Mouse (Mus musculus) hindbrain, embryonic 13.5 days (tissue): Measurements from ENCODE around the gene Fam120c. TPM values are rescaled to one million over a fixed set of nuclear protein-coding genes. Genes with fewer than 3 reads are reported as not detected.

Source experiments
- ATAC-seq: fragments of 200-750 bp; cut with Nextera tagmentation; 2 replicates; pipeline ENCODE4 v1.8.0; 2017; ENCODE audit warnings: moderate TSS enrichment; ENCODE audit not compliant: low FRiP score
- H3K27ac ChIP-seq: fragments of 300-500 bp; sonication (generic); 2 replicates; pipeline ENCODE4 v1.5.1; 2015; ENCODE audit warnings: inconsistent platforms, mild to moderate bottlenecking, moderate library complexity
- H3K27me3 ChIP-seq: fragments of 300-500 bp; sonication (generic); 2 replicates; pipeline ENCODE4 v1.6.1; 2015; ENCODE audit warnings: mild to moderate bottlenecking, inconsistent platforms
- H3K36me3 ChIP-seq: fragments of 300-500 bp; sonication (generic); 2 replicates; pipeline ENCODE4 v1.6.1; 2015; ENCODE audit warnings: mild to moderate bottlenecking, inconsistent platforms
- H3K4me1 ChIP-seq: fragments of 300-500 bp; sonication (generic); replicated peaks from 2 replicates; pipeline ENCODE4 v1.6.1; 2015; ENCODE audit warnings: inconsistent platforms
- H3K4me2 ChIP-seq: fragments of 300-500 bp; sonication (generic); 2 replicates; pipeline ENCODE4 v1.6.1; 2015; ENCODE audit warnings: inconsistent platforms, mild to moderate bottlenecking, moderate library complexity
- H3K4me3 ChIP-seq: fragments of 300-500 bp; sonication (generic); 2 replicates; pipeline ENCODE4 v1.5.1; 2015; ENCODE audit warnings: mild to moderate bottlenecking, inconsistent platforms
- H3K9ac ChIP-seq: fragments of 300-500 bp; sonication (generic); 2 replicates; pipeline ENCODE4 v1.6.1; 2015; ENCODE audit warnings: mild to moderate bottlenecking, inconsistent platforms
- H3K9me3 ChIP-seq: fragments of 300-500 bp; sonication (generic); 2 replicates; pipeline ENCODE4 v1.6.1; 2016; ENCODE audit warnings: inconsistent platforms
- WGBS: fragments of 180-500 bp; shearing (Covaris S2); methylation state at CpG from one replicate; pipeline ENCODE4 v1.1.7; 2015; 5-methylcytosine and 5-hydroxymethylcytosine counted together
- polyA plus RNA-seq: library from polyadenylated mRNA; unstranded; fragments of >200 nt; fragmentation: Nextera tagmentation; extraction: Ambion mirVana; gene quantifications from 2 replicates; pipeline ENCODE4 v1.2.1, GENCODE M21; 2015

The Fam120c gene
- 5.6 and 5.9 TPM in 2 replicates for polyA plus RNA-seq

DNA sequence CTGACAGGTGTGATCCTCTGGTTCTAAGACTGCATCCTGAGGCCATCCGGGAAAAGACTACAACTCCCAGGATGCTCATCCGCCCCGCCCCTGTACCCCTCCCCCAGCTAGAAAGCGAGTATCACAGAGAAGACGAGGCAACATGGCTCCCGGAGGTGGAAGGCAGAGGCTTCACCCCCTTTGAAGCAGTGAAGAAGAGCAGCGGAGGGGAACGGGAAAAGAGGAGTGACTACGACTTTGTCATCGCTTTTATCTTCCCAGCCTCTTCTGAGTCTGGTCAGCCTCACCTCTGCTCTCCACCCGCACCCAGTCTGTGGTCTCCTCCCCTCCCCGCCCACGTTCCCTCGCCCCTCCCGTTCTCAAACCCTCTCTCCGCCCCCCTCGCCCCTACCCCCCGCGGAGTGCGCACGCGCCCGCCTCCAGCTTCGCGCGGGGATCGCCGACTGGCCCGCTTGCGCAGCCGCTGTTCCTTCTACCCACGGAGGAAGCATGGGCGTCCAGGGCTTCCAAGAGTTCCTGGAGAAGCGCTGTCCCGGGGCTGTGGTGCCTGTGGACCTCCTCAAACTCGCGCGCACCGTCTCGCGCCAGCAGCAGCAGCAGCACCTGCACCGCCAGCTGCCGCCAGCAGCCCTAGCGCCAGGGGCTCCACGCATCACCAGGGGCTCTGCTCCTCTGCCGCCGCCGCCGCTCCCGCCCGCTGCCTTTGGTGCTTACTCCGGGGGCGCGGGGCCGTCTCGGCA lies at the start of gene Fam120c:
TSS of gene Fam120c (plus strand) at position 415 of the 740 bp plus-strand sequence.
- Histone ChIP-seq H3K4me3 (peak within 1 kb of the TSS; percentile 64), H3K4me1 (peaks cover 21% of the 10 kb centered on the region), H3K27me3 (peaks cover 6% of the 10 kb centered on the region; the same call in 1 of the 2 replicates), H3K27ac (peak within 1 kb of the TSS; percentile 89), H3K36me3 (no peaks in the 10 kb centered on the region), H3K4me2 (peak within 1 kb of the TSS; percentile 62), H3K9me3 (no peaks in the 10 kb centered on the region), H3K9ac (peak within 1 kb of the TSS; percentile 78)
- WGBS: 15% methylated on average over 43 of the region's 56 CpGs
- peak; percentile 95 for ATAC-seq

DNA sequence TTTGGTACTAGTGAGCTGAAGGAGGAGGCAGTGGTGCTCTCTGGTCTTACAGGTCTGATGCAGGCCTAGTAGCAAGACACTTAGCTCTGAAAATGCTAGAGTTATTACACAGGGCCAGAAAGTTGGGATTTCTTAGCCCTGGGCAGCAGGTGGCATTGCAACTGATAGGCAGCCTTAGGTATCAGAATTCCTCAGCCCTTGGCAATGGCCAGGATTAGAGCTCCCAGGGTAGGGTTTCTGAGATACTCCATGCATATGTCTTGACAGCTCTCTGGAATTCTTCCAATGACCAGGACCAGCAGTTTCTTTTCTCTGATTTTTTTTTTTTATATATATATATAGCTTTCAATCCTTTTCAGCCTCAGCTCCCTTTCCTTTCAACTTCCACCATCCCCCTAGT lies 45.6 kb upstream of the Fam120c start:
- Histone ChIP-seq H3K9me3 (no peaks in the 10 kb centered on the region), H3K27me3 (no peaks in the 10 kb centered on the region), H3K27ac (no peak overlapping the region), H3K9ac (no peak overlapping the region), H3K4me3 (no peak overlapping the region), H3K36me3 (peaks cover 11% of the 10 kb centered on the region), H3K4me2 (no peak overlapping the region), H3K4me1 (no peaks in the 10 kb centered on the region)
- ATAC-seq: no peak

- Histone ChIP-seq H3K4me1 (no peaks in the 10 kb centered on the region), H3K4me3 (no peak overlapping the region), H3K9me3 (no peaks in the 10 kb centered on the region), H3K27me3 (0 out of 2 replicates have a peak, but pooled peaks cover 4% of the 10 kb centered on the region), H3K27ac (no peak overlapping the region), H3K9ac (no peak overlapping the region), H3K4me2 (no peak overlapping the region), H3K36me3 (no peaks in the 10 kb centered on the region)
- ATAC-seq: no peak
- WGBS: 85% methylated on average over 4 of the region's 4 CpGs
Measured at GRCm38 (mm10) chrX:151313732-151314131, 30.2 kb upstream of the Fam120c start.

GRCm38 (mm10) chrX:151333615-151334014 lies 10.4 kb upstream of the Fam120c start:
- Histone ChIP-seq H3K27me3 (peaks cover 8% of the 10 kb centered on the region; the same call in 1 of the 2 replicates), H3K9me3 (no peaks in the 10 kb centered on the region), H3K27ac (no peak overlapping the region), H3K4me3 (no peak overlapping the region), H3K4me2 (no peak overlapping the region), H3K36me3 (no peaks in the 10 kb centered on the region), H3K9ac (no peak overlapping the region), H3K4me1 (no peaks in the 10 kb centered on the region)
- no peak for ATAC-seq
- 85% methylated on average over 2 of the region's 2 CpGs for WGBS

DNA sequence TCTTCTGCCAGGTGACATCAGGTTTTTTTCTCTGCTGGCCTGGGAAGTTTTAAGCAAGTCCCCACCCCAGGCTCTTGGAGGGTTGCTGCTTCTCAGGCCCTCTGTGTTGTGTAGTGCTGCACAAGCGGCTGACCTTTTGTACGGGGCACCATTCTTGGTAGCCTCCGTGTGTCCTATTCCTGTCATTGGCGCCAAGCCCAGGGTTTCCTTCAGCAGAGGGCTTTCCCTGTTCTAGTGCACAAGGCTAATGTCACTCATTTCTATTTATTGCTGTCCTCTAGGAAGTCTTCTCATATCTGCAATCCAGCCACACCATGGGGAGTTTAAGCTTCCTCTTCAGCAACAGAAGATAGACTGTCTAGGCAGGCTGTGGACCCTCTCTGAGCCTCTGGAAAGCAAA lies 6.2 kb upstream of the Fam120c start:
- Histone ChIP-seq H3K27ac (no peak overlapping the region), H3K9me3 (no peaks in the 10 kb centered on the region), H3K4me3 (no peak overlapping the region), H3K4me1 (no peaks in the 10 kb centered on the region), H3K4me2 (no peak overlapping the region), H3K36me3 (no peaks in the 10 kb centered on the region), H3K9ac (no peak overlapping the region), H3K27me3 (peaks cover 13% of the 10 kb centered on the region; the same call in 1 of the 2 replicates)
- WGBS: 80% methylated on average over 4 of the region's 4 CpGs
- ATAC-seq: no peak

GRCm38 (mm10) chrX:151344501-151344984 lies 568 bp downstream of the Fam120c start:
- H3K27ac ChIP-seq: peak overlapping the region; percentile 89
- peak overlapping the region; percentile 62 for H3K4me2 ChIP-seq
- H3K27me3 ChIP-seq: peaks cover 5% of the 10 kb centered on the region; the same call in 1 of the 2 replicates
- ATAC-seq: peak; percentile 75
- no peaks in the 10 kb centered on the region for H3K9me3 ChIP-seq
- H3K4me1 ChIP-seq: peaks cover 21% of the 10 kb centered on the region
- H3K4me3 ChIP-seq: peak overlapping the region; percentile 64
- no peaks in the 10 kb centered on the region for H3K36me3 ChIP-seq
- H3K9ac ChIP-seq: peak overlapping the region; percentile 78
- WGBS: 7% methylated on average over 32 of the region's 33 CpGs

DNA sequence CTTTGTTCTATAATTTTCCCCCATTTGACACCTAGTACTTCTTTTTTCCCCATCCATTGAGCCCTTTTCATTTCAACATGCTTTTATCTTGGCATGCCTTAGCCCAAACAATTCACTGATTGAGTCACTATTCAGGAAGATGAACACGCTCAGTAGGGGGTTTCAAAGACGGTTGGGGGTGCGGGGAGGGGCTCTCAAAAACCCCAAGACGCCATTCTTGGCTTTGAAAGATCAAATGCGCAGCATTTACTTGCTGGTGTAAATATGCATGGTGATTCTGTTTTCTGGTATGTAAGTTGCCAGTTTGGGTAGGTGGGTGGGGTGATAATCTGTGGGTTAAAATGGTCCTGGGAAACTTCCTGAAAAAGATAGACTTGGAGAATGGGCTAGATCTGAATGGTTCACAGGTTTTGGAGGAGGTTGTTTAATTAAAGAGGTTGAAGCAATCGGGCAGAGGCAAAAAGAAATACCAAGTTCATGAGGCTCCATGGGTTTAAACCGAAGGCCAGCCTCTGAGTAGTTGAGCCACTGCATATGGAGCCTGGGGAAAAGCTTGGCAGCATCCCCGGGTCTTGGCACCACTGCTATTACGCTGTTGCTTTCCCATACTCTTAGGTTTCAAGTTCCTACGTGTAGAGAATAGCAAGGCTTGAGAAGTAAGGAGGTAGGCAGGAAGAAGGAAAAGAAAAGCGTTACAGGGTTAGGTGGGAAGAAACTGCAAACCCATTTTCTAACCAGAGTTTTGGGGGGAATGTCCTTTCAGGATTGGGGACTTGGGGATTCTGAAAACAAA lies 1.6 kb downstream of the Fam120c start:
- Histone ChIP-seq H3K4me2 (peak overlapping the region; percentile 62), H3K4me1 (peaks cover 21% of the 10 kb centered on the region), H3K27me3 (peaks cover 5% of the 10 kb centered on the region; the same call in 1 of the 2 replicates), H3K4me3 (peak overlapping the region; percentile 64), H3K36me3 (no peaks in the 10 kb centered on the region), H3K9ac (peak overlapping the region; percentile 78), H3K27ac (no peak overlapping the region), H3K9me3 (no peaks in the 10 kb centered on the region)
- ATAC-seq: no peak
- WGBS: 37% methylated on average over 11 of the region's 11 CpGs

- no peak for ATAC-seq
- Histone ChIP-seq H3K9ac (no peak overlapping the region), H3K36me3 (no peaks in the 10 kb centered on the region), H3K9me3 (no peaks in the 10 kb centered on the region), H3K4me2 (no peak overlapping the region), H3K27me3 (peaks cover 5% of the 10 kb centered on the region; the same call in 1 of the 2 replicates), H3K4me1 (peaks cover 21% of the 10 kb centered on the region), H3K4me3 (no peak overlapping the region), H3K27ac (no peak overlapping the region)
Measured at GRCm38 (mm10) chrX:151347278-151347677, 3.3 kb downstream of the Fam120c start.

- WGBS: 88% methylated on average over 5 of the region's 5 CpGs
- Histone ChIP-seq H3K4me2 (no peak overlapping the region), H3K36me3 (no peaks in the 10 kb centered on the region), H3K27ac (no peak overlapping the region), H3K9ac (no peak overlapping the region), H3K27me3 (peaks cover under 1% of the 10 kb centered on the region; the same call in 1 of the 2 replicates), H3K9me3 (no peaks in the 10 kb centered on the region), H3K4me1 (peaks cover 21% of the 10 kb centered on the region), H3K4me3 (no peak overlapping the region)
- ATAC-seq: no peak
Measured at GRCm38 (mm10) chrX:151349322-151349721, 5.3 kb downstream of the Fam120c start.

GRCm38 (mm10) chrX:151418801-151419200 lies 74.8 kb downstream of the Fam120c start:
- Histone ChIP-seq H3K9ac (no peak overlapping the region), H3K36me3 (no peaks in the 10 kb centered on the region), H3K4me1 (no peaks in the 10 kb centered on the region), H3K27ac (no peak overlapping the region), H3K27me3 (no peaks in the 10 kb centered on the region), H3K4me2 (no peak overlapping the region), H3K9me3 (no peaks in the 10 kb centered on the region), H3K4me3 (no peak overlapping the region)
- 93% methylated on average over 10 of the region's 10 CpGs for WGBS
- no peak for ATAC-seq

DNA sequence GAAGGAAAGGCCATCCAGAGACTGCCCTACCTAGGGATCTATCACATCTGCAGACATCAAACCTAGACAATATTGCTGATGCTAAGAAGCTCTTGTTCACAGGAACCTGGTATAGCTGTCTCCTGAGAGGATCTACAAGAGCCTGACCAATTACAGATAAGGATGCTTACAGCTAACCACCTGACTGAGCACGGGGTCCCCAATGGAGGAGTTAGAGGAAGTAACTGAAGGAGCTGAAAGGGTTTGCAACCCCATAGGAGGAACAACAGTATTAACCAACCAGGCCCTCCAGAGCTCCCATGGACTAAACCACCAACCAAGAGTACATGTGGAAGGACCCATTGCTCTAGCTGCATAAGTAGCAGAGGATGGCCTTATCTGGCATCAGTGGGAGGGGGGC lies 76.8 kb downstream of the Fam120c start:
- 85% methylated on average over 1 of the region's 1 CpGs for WGBS
- Histone ChIP-seq H3K27ac (no peak overlapping the region), H3K36me3 (no peaks in the 10 kb centered on the region), H3K9ac (no peak overlapping the region), H3K9me3 (no peaks in the 10 kb centered on the region), H3K27me3 (0 out of 2 replicates have a peak, but pooled peaks cover 4% of the 10 kb centered on the region), H3K4me1 (no peaks in the 10 kb centered on the region), H3K4me2 (no peak overlapping the region), H3K4me3 (no peak overlapping the region)
- no peak for ATAC-seq

- no peaks in the 10 kb centered on the region for H3K9me3 ChIP-seq
- no peaks in the 10 kb centered on the region for H3K27me3 ChIP-seq
- no peak overlapping the region for H3K9ac ChIP-seq
- H3K27ac ChIP-seq: no peak overlapping the region
- no peaks in the 10 kb centered on the region for H3K36me3 ChIP-seq
- H3K4me3 ChIP-seq: no peak overlapping the region
- H3K4me1 ChIP-seq: no peaks in the 10 kb centered on the region
- no peak for ATAC-seq
- no peak overlapping the region for H3K4me2 ChIP-seq
Measured at GRCm38 (mm10) chrX:151443637-151444036, 99.7 kb downstream of the Fam120c start.
